Mouse (Mus musculus) forebrain, embryonic 15.5 days (tissue): ENCODE data around the gene Fads3. TPM values are rescaled to one million over a fixed set of nuclear protein-coding genes. Genes with fewer than 3 reads are reported as not detected.

Experiments
- ATAC-seq: fragments of 200-750 bp; cut with Nextera tagmentation; replicated peaks from 2 replicates; pipeline ENCODE4 v1.8.0; 2017; ENCODE audit warnings: mild to moderate bottlenecking, moderate TSS enrichment, moderate library complexity
- H3K27ac ChIP-seq: fragments of 300-500 bp; sonication (generic); replicated peaks from 2 replicates; pipeline ENCODE4 v1.5.1; 2015; ENCODE audit warnings: mild to moderate bottlenecking, inconsistent platforms
- H3K27me3 ChIP-seq: fragments of 300-500 bp; sonication (generic); 2 replicates; pipeline ENCODE4 v1.6.1; 2015; ENCODE audit warnings: inconsistent platforms
- H3K36me3 ChIP-seq: fragments of 300-500 bp; sonication (generic); 2 replicates; pipeline ENCODE4 v1.6.1; 2015; ENCODE audit warnings: mild to moderate bottlenecking, inconsistent platforms
- H3K4me1 ChIP-seq: fragments of 300-500 bp; sonication (generic); 2 replicates; pipeline ENCODE4 v1.6.1; 2015; ENCODE audit warnings: inconsistent platforms
- H3K4me2 ChIP-seq: fragments of 300-500 bp; sonication (generic); replicated peaks from 2 replicates; pipeline ENCODE4 v1.6.1; 2015; ENCODE audit warnings: mild to moderate bottlenecking, inconsistent platforms
- H3K4me3 ChIP-seq: fragments of 300-500 bp; sonication (generic); 2 replicates; pipeline ENCODE4 v1.5.1; 2015; ENCODE audit warnings: mild to moderate bottlenecking, inconsistent platforms
- H3K9ac ChIP-seq: fragments of 300-500 bp; sonication (generic); replicated peaks from 2 replicates; pipeline ENCODE4 v1.6.1; 2015; ENCODE audit warnings: mild to moderate bottlenecking, inconsistent platforms
- H3K9me3 ChIP-seq: fragments of 300-500 bp; sonication (generic); 2 replicates; pipeline ENCODE4 v1.6.1; 2016; ENCODE audit warnings: inconsistent platforms
- WGBS: fragments of 180-500 bp; shearing (Covaris S2); methylation state at CpG from one replicate; pipeline ENCODE4 v1.1.7; 2015; ENCODE audit warnings: mixed read lengths; 5-methylcytosine and 5-hydroxymethylcytosine counted together
- polyA plus RNA-seq: library from polyadenylated mRNA; unstranded; fragments of >200 nt; fragmentation: Nextera tagmentation; extraction: Ambion mirVana; gene quantifications from 2 replicates; pipeline ENCODE4 v1.2.1, GENCODE M21; 2015

Gene Fads3
- polyA plus RNA-seq, 1 experiment from 2014 or later: 15.3 TPM

- Histone ChIP-seq H3K36me3 (no peaks in the 10 kb centered on the region), H3K4me2 (no peak overlapping the region), H3K4me1 (peaks cover 5% of the 10 kb centered on the region; the same call in 1 of the 2 replicates), H3K27ac (no peak overlapping the region), H3K9me3 (no peaks in the 10 kb centered on the region), H3K27me3 (no peaks in the 10 kb centered on the region), H3K9ac (no peak overlapping the region), H3K4me3 (no peak overlapping the region)
- WGBS: 57% methylated on average over 6 of the region's 6 CpGs
- ATAC-seq: no peak
These were observed 28.5 kb upstream of the Fads3 start for GRCm38 (mm10) chr19:10012827-10013278.

GRCm38 (mm10) chr19:10013348-10013747 is 28.0 kb upstream of the Fads3 start:
- Histone ChIP-seq H3K4me1 (peaks cover 10% of the 10 kb centered on the region), H3K4me2 (no peak overlapping the region), H3K9me3 (no peaks in the 10 kb centered on the region), H3K36me3 (no peaks in the 10 kb centered on the region), H3K27ac (no peak overlapping the region), H3K9ac (no peak overlapping the region), H3K27me3 (no peaks in the 10 kb centered on the region), H3K4me3 (no peak overlapping the region)
- WGBS: 47% methylated on average over 3 of the region's 3 CpGs
- ATAC-seq: no peak

- H3K4me1 ChIP-seq: peaks cover 15% of the 10 kb centered on the region
- no peak overlapping the region for H3K4me2 ChIP-seq
- no peaks in the 10 kb centered on the region for H3K9me3 ChIP-seq
- no peak overlapping the region for H3K9ac ChIP-seq
- no peak overlapping the region for H3K4me3 ChIP-seq
- no peak overlapping the region for H3K27ac ChIP-seq
- 82% methylated on average over 5 of the region's 5 CpGs for WGBS
- no peaks in the 10 kb centered on the region for H3K36me3 ChIP-seq
- ATAC-seq: no peak
- no peaks in the 10 kb centered on the region for H3K27me3 ChIP-seq
These were observed 27.5 kb upstream of the Fads3 start for GRCm38 (mm10) chr19:10013913-10014312.

GRCm38 (mm10) chr19:10014824-10015223 is 26.5 kb upstream of the Fads3 start:
- H3K4me3 ChIP-seq: no peak overlapping the region
- no peaks in the 10 kb centered on the region for H3K9me3 ChIP-seq
- H3K27ac ChIP-seq: no peak overlapping the region
- no peaks in the 10 kb centered on the region for H3K27me3 ChIP-seq
- H3K4me2 ChIP-seq: no peak overlapping the region
- 82% methylated on average over 13 of the region's 13 CpGs for WGBS
- H3K36me3 ChIP-seq: no peaks in the 10 kb centered on the region
- no peak overlapping the region for H3K9ac ChIP-seq
- no peak for ATAC-seq
- H3K4me1 ChIP-seq: peaks cover 21% of the 10 kb centered on the region

GRCm38 (mm10) chr19:10015442-10015841 is 25.9 kb upstream of the Fads3 start:
- no peaks in the 10 kb centered on the region for H3K27me3 ChIP-seq
- no peak for ATAC-seq
- H3K27ac ChIP-seq: no peak overlapping the region
- H3K9ac ChIP-seq: no peak overlapping the region
- H3K4me3 ChIP-seq: no peak overlapping the region
- 88% methylated on average over 4 of the region's 4 CpGs for WGBS
- H3K4me1 ChIP-seq: peaks cover 21% of the 10 kb centered on the region
- no peaks in the 10 kb centered on the region for H3K9me3 ChIP-seq
- no peak overlapping the region for H3K4me2 ChIP-seq
- no peaks in the 10 kb centered on the region for H3K36me3 ChIP-seq

GRCm38 (mm10) chr19:10016151-10016550 is 25.2 kb upstream of the Fads3 start:
- no peak overlapping the region for H3K4me2 ChIP-seq
- H3K4me3 ChIP-seq: no peak overlapping the region
- no peak overlapping the region for H3K27ac ChIP-seq
- H3K9me3 ChIP-seq: no peaks in the 10 kb centered on the region
- H3K9ac ChIP-seq: no peak overlapping the region
- H3K4me1 ChIP-seq: peaks cover 21% of the 10 kb centered on the region
- no peaks in the 10 kb centered on the region for H3K36me3 ChIP-seq
- WGBS: 89% methylated on average over 4 of the region's 4 CpGs
- ATAC-seq: no peak
- no peaks in the 10 kb centered on the region for H3K27me3 ChIP-seq

GRCm38 (mm10) chr19:10017637-10018526 is 23.5 kb upstream of the Fads3 start:
- H3K36me3 ChIP-seq: no peaks in the 10 kb centered on the region
- H3K27ac ChIP-seq: peak overlapping the region; percentile 9; the same call in 1 of the 2 replicates
- 5% methylated on average over 44 of the region's 44 CpGs for WGBS
- ATAC-seq: peak; percentile 94
- H3K4me3 ChIP-seq: peak overlapping the region; percentile 55
- peak overlapping the region; percentile 82 for H3K4me2 ChIP-seq
- peaks cover 21% of the 10 kb centered on the region for H3K4me1 ChIP-seq
- peak overlapping the region; percentile 61 for H3K9ac ChIP-seq
- H3K9me3 ChIP-seq: no peaks in the 10 kb centered on the region
- no peaks in the 10 kb centered on the region for H3K27me3 ChIP-seq

GRCm38 (mm10) chr19:10018527-10018818 is 22.9 kb upstream of the Fads3 start:
- Histone ChIP-seq H3K4me2 (peak overlapping the region; percentile 82), H3K4me3 (peak overlapping the region; percentile 55), H3K9me3 (no peaks in the 10 kb centered on the region), H3K36me3 (no peaks in the 10 kb centered on the region), H3K27ac (0 out of 2 replicates have a peak overlapping the region, but pooled peaks have one; percentile 9), H3K4me1 (peaks cover 21% of the 10 kb centered on the region), H3K27me3 (no peaks in the 10 kb centered on the region), H3K9ac (peak overlapping the region; percentile 61)
- 2% methylated on average over 3 of the region's 3 CpGs for WGBS
- ATAC-seq: peak; percentile 60; the same call in 1 of the 2 replicates

GRCm38 (mm10) chr19:10019214-10019760 is 22.1 kb upstream of the Fads3 start:
- Histone ChIP-seq H3K27me3 (no peaks in the 10 kb centered on the region), H3K9me3 (no peaks in the 10 kb centered on the region), H3K9ac (no peak overlapping the region), H3K4me1 (peaks cover 21% of the 10 kb centered on the region), H3K27ac (no peak overlapping the region), H3K4me2 (peak overlapping the region; percentile 82), H3K36me3 (no peaks in the 10 kb centered on the region), H3K4me3 (peak overlapping the region; percentile 55; the same call in 1 of the 2 replicates)
- ATAC-seq: no peak
- WGBS: 76% methylated on average over 4 of the region's 4 CpGs

- no peak overlapping the region for H3K27ac ChIP-seq
- no peak overlapping the region for H3K4me3 ChIP-seq
- H3K27me3 ChIP-seq: no peaks in the 10 kb centered on the region
- no peak overlapping the region for H3K9ac ChIP-seq
- 88% methylated on average over 2 of the region's 2 CpGs for WGBS
- H3K4me2 ChIP-seq: no peak overlapping the region
- peaks cover 30% of the 10 kb centered on the region for H3K4me1 ChIP-seq
- ATAC-seq: no peak
- H3K9me3 ChIP-seq: no peaks in the 10 kb centered on the region
- no peaks in the 10 kb centered on the region for H3K36me3 ChIP-seq
These were observed 19.4 kb upstream of the Fads3 start for GRCm38 (mm10) chr19:10021981-10022380.

- no peaks in the 10 kb centered on the region for H3K36me3 ChIP-seq
- H3K9me3 ChIP-seq: no peaks in the 10 kb centered on the region
- H3K4me3 ChIP-seq: no peak overlapping the region
- peaks cover 27% of the 10 kb centered on the region for H3K4me1 ChIP-seq
- WGBS: 68% methylated on average over 5 of the region's 5 CpGs
- no peak overlapping the region; the same call in 1 of the 2 replicates for H3K27ac ChIP-seq
- H3K4me2 ChIP-seq: no peak overlapping the region
- H3K27me3 ChIP-seq: no peaks in the 10 kb centered on the region
- no peak overlapping the region for H3K9ac ChIP-seq
- no peak for ATAC-seq
These were observed 18.7 kb upstream of the Fads3 start for GRCm38 (mm10) chr19:10022414-10023303.

GRCm38 (mm10) chr19:10023304-10023758 is 18.0 kb upstream of the Fads3 start:
- Histone ChIP-seq H3K9ac (no peak overlapping the region), H3K4me3 (no peak overlapping the region), H3K27ac (no peak overlapping the region), H3K4me2 (no peak overlapping the region), H3K4me1 (peaks cover 20% of the 10 kb centered on the region), H3K9me3 (no peaks in the 10 kb centered on the region), H3K27me3 (no peaks in the 10 kb centered on the region), H3K36me3 (no peaks in the 10 kb centered on the region)
- WGBS: 73% methylated on average over 9 of the region's 9 CpGs
- no peak for ATAC-seq
